Comparison of ENCODE assay signal across 32 mouse cellular contexts in the genomic region with DNA sequence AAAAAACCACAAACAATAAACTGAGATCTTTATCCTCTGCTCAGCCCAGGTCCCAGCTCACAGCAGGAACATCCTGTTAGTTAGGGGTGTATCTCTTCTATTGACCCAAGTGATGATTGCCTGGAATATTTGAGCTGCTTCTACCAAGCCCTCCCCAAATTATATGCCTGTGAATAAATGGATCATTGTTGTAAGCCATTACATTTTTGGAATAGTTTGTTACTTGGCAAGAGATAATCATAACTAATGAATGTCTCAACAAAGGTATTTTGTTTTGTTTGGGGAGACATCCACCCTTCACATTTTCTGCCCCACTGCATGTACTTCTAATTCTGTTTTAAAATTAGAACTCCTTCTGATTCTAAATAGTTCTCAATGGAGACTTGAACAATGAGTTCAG.
"Had no signal": no experiment of that assay in that cellular context is flagged by ENCODE, and none has a peak within 500 bp of the region (broad histone marks: within the 10 kb centered on the region; RNA-seq: fewer than 3 reads in every experiment).

No protein-coding gene starts in this region.

- H3K9ac ChIP-seq: limb, embryonic 12.5 days; limb, embryonic 13.5 days; limb, embryonic 15.5 days; liver, embryonic 12.5 days; liver, embryonic 13.5 days; liver, embryonic 14.5 days; liver, embryonic 15.5 days; liver, postnatal 0 days; lung, embryonic 14.5 days; lung, embryonic 15.5 days; midbrain, embryonic 12.5 days; midbrain, embryonic 13.5 days; midbrain, embryonic 15.5 days; neural tube, embryonic 12.5 days had no signal

- H3K27me3 ChIP-seq: limb, embryonic 12.5 days; limb, embryonic 13.5 days; limb, embryonic 15.5 days; liver, embryonic 12.5 days; liver, embryonic 13.5 days; liver, embryonic 15.5 days; lung, embryonic 15.5 days; megakaryocyte, embryonic 14.5 days; midbrain, embryonic 12.5 days; midbrain, embryonic 13.5 days; midbrain, embryonic 15.5 days; neural tube, embryonic 12.5 days had no signal

- DNase-seq: left cerebral cortex, postnatal 4 days; liver; liver, embryonic 13.5 days; liver, postnatal 0 days; lung, adult 18-20 months; lung, adult 2 months; lung, embryonic 14.5 days; lung, postnatal 10 days; lung, postnatal 14 days; lung, postnatal 36 days; lung, postnatal 4 days; midbrain, embryonic 14.5 days had no signal

- H3K9me3 ChIP-seq: limb, embryonic 10.5 days; limb, embryonic 12.5 days; limb, embryonic 13.5 days; limb, embryonic 15.5 days; liver, embryonic 12.5 days; liver, embryonic 13.5 days; liver, embryonic 15.5 days; lung, embryonic 15.5 days; midbrain, embryonic 10.5 days; midbrain, embryonic 12.5 days; midbrain, embryonic 13.5 days; midbrain, embryonic 15.5 days; neural tube, embryonic 12.5 days had no signal

- H3K4me1 ChIP-seq: limb, embryonic 10.5 days; limb, embryonic 12.5 days; limb, embryonic 13.5 days; limb, embryonic 15.5 days; liver, embryonic 12.5 days; liver, embryonic 13.5 days; liver, embryonic 15.5 days; lung, embryonic 15.5 days; megakaryocyte, embryonic 14.5 days; neural tube, embryonic 12.5 days had no signal

- ATAC-seq: liver, embryonic 12.5 days; liver, postnatal 0 days; lung, postnatal 0 days; midbrain, embryonic 13.5 days; midbrain, embryonic 15.5 days; midbrain, embryonic 16.5 days had no signal

- H3K27ac ChIP-seq: limb, embryonic 10.5 days; limb, embryonic 12.5 days; limb, embryonic 13.5 days; limb, embryonic 15.5 days; liver, embryonic 12.5 days; liver, embryonic 13.5 days; liver, embryonic 14.5 days; liver, embryonic 15.5 days; lung, embryonic 15.5 days; macrophage; midbrain, embryonic 10.5 days; midbrain, embryonic 12.5 days; midbrain, embryonic 13.5 days; midbrain, embryonic 15.5 days; neural tube, embryonic 12.5 days had no signal

- H3K4me2 ChIP-seq: limb, embryonic 12.5 days; limb, embryonic 13.5 days; limb, embryonic 15.5 days; liver, embryonic 11.5 days; liver, embryonic 12.5 days; liver, embryonic 13.5 days; liver, embryonic 15.5 days; lung, embryonic 14.5 days; lung, embryonic 15.5 days; midbrain, embryonic 11.5 days; midbrain, embryonic 12.5 days; midbrain, embryonic 13.5 days; midbrain, embryonic 15.5 days; neural tube, embryonic 12.5 days had no signal

- H3K4me3 ChIP-seq: limb, embryonic 10.5 days; limb, embryonic 12.5 days; limb, embryonic 13.5 days; limb, embryonic 15.5 days; liver, embryonic 12.5 days; liver, embryonic 13.5 days; liver, embryonic 15.5 days; lung, embryonic 15.5 days; megakaryocyte, embryonic 14.5 days; midbrain, embryonic 10.5 days; midbrain, embryonic 12.5 days; midbrain, embryonic 13.5 days; midbrain, embryonic 15.5 days; myocyte; neural tube, embryonic 12.5 days had no signal

- H3K36me3 ChIP-seq: limb, embryonic 10.5 days; limb, embryonic 12.5 days; limb, embryonic 13.5 days; limb, embryonic 15.5 days; liver, embryonic 12.5 days; liver, embryonic 13.5 days; liver, embryonic 15.5 days; lung, embryonic 15.5 days; midbrain, embryonic 10.5 days; midbrain, embryonic 12.5 days; midbrain, embryonic 13.5 days; midbrain, embryonic 15.5 days; neural tube, embryonic 12.5 days had no signal
